Mouse (Mus musculus) lung, embryonic 14.5 days (tissue): ENCODE results near the gene Dlg2. TPM values are rescaled to one million over a fixed set of nuclear protein-coding genes. Genes with fewer than 3 reads are reported as not detected.

Experiments
- ATAC-seq: fragments of 200-750 bp; cut with Nextera tagmentation; 2 replicates; pipeline ENCODE4 v1.8.0; 2017; ENCODE audit warnings: mild to moderate bottlenecking, moderate TSS enrichment, moderate library complexity; ENCODE audit not compliant: insufficient read depth
- DNase-seq: peaks from one replicate; pipeline ENCODE4 v3.0.0-alpha.2; 2015
- H3K27ac ChIP-seq: fragments of 300-500 bp; sonication (generic); 2 replicates; pipeline ENCODE4 v1.5.1; 2014; ENCODE audit warnings: low read depth, mild to moderate bottlenecking, moderate library complexity
- H3K27me3 ChIP-seq: fragments of 300-500 bp; sonication (generic); 2 replicates; pipeline ENCODE4 v1.6.1; 2014; ENCODE audit warnings: low read length, control low read depth; ENCODE audit not compliant: insufficient read depth
- H3K36me3 ChIP-seq: fragments of 300-500 bp; sonication (generic); 2 replicates; pipeline ENCODE4 v1.6.1; 2014; ENCODE audit warnings: control low read depth; ENCODE audit not compliant: insufficient read depth
- H3K4me1 ChIP-seq: fragments of 300-500 bp; sonication (generic); 2 replicates; pipeline ENCODE4 v1.6.1; 2014; ENCODE audit warnings: antibody characterized with exemption, control low read depth; ENCODE audit not compliant: insufficient read depth
- H3K4me2 ChIP-seq: fragments of 300-500 bp; sonication (generic); 2 replicates; pipeline ENCODE4 v1.6.1; 2014; ENCODE audit warnings: mild to moderate bottlenecking
- H3K4me3 ChIP-seq: fragments of 300-500 bp; sonication (generic); 2 replicates; pipeline ENCODE4 v1.5.1; 2014; ENCODE audit warnings: low read depth, low read length
- H3K9ac ChIP-seq: fragments of 300-500 bp; sonication (generic); 2 replicates; pipeline ENCODE4 v1.6.1; 2014
- H3K9me3 ChIP-seq: fragments of 300-500 bp; sonication (generic); 2 replicates; pipeline ENCODE4 v1.6.1; 2016; ENCODE audit warnings: low read depth, low read length, control low read depth
- CTCF ChIP-seq: IDR thresholded peaks from 2 replicates; pipeline ENCODE4 v1.5.1; 2016; ENCODE audit warnings: antibody characterized with exemption, low read depth
- WGBS: fragments of 180-500 bp; shearing (Covaris S2); extraction: QIAGEN DNeasy Blood & Tissue Kit; methylation state at CpG from one replicate; pipeline ENCODE4 v1.1.7; 2014; 5-methylcytosine and 5-hydroxymethylcytosine counted together
- polyA plus RNA-seq: library from polyadenylated mRNA; unstranded; fragments of >200 nt; fragmentation: Nextera tagmentation; extraction: Ambion mirVana; gene quantifications from 2 replicates; pipeline ENCODE4 v1.2.1, GENCODE M21; 2014

Gene Dlg2
- polyA plus RNA-seq, 1 experiment from 2014 or later = 0.25 TPM

DNA sequence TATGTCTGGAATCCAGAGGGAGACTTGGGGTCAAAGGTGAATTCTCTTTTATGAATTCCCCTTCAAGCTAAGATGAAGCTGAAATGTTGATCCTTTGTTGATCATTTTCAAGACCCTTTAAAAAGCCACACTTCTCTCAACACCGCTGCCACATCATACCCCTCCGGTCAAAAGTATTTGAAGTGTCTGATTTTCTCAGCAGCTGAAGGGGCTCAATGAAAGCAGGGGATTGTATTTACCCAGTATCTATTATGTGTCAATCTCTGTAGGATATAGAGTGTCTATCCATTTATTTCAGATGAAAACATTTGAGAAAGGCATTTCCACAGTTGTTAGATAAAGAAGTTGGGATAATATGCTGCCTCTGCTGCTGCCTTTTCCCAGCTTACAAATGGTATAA, 1459.7 kb downstream of the Dlg2 start:
- 33% methylated on average over 2 of the region's 2 CpGs for WGBS
- ATAC-seq = no peak
- TF ChIP-seq CTCF = no peak

DNA sequence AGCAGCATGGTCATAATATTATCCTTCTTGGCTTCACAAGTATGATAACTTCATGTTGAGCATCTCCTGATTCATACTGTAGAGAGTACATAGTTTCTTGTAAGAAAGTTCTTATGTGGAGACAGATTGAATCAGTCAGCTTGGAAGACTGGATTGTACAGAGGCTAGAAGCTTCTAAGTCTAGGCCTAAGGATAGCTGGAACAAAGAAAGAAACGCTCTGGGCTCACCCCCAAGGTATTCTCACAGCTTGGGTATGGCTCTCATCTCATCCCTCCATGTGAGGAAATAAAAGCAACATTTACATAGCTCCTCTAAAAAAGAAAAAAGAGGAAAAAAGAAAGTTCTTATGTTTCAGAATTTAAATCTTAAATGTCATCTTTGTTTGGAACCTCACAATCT, 1466.8 kb downstream of the Dlg2 start:
- Histone ChIP-seq H3K36me3 (no peaks in the 10 kb centered on the region), H3K4me3 (no peak overlapping the region), H3K4me1 (no peaks in the 10 kb centered on the region), H3K9me3 (no peaks in the 10 kb centered on the region), H3K4me2 (no peak overlapping the region), H3K9ac (no peak overlapping the region), H3K27me3 (no peaks in the 10 kb centered on the region), H3K27ac (no peak overlapping the region)
- DNase-seq (no peak), ATAC-seq (no peak)
- no peak for TF ChIP-seq CTCF
- 86% methylated on average over 1 of the region's 1 CpGs for WGBS

More for the DNA sequence above, 1459.7 kb downstream of the Dlg2 start:
- Histone ChIP-seq H3K4me3 (no peak overlapping the region), H3K36me3 (no peaks in the 10 kb centered on the region), H3K27ac (no peak overlapping the region), H3K4me2 (no peak overlapping the region), H3K9ac (no peak overlapping the region), H3K27me3 (no peaks in the 10 kb centered on the region), H3K9me3 (no peaks in the 10 kb centered on the region), H3K4me1 (no peaks in the 10 kb centered on the region)
- no peak for DNase-seq

DNA sequence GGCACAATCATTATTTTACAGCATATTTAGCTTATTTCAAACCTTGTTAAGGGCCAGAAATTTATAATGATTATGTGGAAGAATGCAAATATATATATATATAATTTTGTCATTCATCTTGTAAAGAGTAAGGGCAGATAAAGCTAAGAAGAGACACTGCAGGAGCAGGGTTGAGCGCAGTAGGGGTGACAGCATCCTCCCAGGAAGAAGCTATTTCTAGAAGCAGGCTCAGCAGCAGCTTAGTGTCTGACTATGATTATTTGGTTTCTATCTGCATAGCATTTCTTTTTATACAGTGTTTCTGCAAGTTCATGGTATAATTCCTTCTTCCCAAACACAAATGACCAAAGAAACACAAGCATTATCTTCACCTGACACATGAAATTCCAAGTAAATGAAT, 1479.1 kb downstream of the Dlg2 start:
- H3K9ac ChIP-seq = no peak overlapping the region
- H3K4me1 ChIP-seq = no peaks in the 10 kb centered on the region
- no peak overlapping the region for H3K4me2 ChIP-seq
- no peaks in the 10 kb centered on the region for H3K36me3 ChIP-seq
- ATAC-seq (no peak), DNase-seq (no peak)
- H3K27ac ChIP-seq = no peak overlapping the region
- no peaks in the 10 kb centered on the region for H3K27me3 ChIP-seq
- no peak overlapping the region for H3K4me3 ChIP-seq
- no peak for TF ChIP-seq CTCF
- no peaks in the 10 kb centered on the region for H3K9me3 ChIP-seq
- 91% methylated on average over 1 of the region's 1 CpGs for whole genome bisulfite sequencing

DNA sequence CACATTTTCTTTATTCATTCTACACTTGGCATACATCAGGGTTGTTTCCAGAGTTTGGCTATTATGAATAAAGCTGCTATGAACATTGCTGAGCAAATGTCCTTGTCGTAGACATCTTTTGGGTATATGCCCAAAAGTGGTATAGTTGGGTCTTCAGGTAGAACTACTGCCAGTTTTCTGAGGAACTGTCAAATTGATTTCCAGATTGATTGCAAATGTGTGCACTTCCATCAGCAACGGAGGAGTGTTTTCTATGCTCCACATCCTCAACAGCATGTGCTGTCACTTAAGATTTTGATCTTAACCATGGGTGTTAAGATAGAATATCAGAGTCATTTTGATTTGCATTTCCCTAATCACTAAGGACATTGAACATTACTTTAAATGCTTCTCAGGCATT, 1486.5 kb downstream of the Dlg2 start:
- H3K27me3 ChIP-seq = no peaks in the 10 kb centered on the region
- no peak overlapping the region for H3K9ac ChIP-seq
- ATAC-seq = no peak
- 86% methylated on average over 2 of the region's 2 CpGs for WGBS
- H3K4me1 ChIP-seq = no peaks in the 10 kb centered on the region
- no peaks in the 10 kb centered on the region for H3K36me3 ChIP-seq
- no peak overlapping the region for H3K4me3 ChIP-seq
- no peaks in the 10 kb centered on the region for H3K9me3 ChIP-seq
- H3K4me2 ChIP-seq = no peak overlapping the region
- no peak overlapping the region for H3K27ac ChIP-seq
- no peak for DNase-seq
- no peak for TF ChIP-seq CTCF

DNA sequence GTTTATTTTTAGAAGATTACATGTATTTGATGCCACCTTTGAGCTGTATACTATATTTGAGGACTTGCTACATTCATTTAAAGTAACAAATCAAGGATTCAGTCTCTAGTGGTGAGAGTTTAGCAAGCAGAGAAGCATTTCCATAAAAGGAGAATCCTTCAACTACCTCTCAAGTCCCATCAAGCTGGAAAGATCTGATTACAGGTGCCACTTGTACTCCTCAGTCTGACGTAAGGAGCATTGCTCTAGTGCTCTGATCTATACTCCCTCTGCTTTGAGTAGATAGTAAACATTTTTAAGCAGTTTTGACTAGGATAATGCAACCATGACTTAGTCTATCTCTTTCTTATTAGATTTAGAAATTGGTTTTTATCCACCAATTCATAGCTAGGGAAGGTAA, 1496.5 kb downstream of the Dlg2 start:
- ATAC-seq (no peak), DNase-seq (no peak)
- TF ChIP-seq CTCF = no peak
- no peaks in the 10 kb centered on the region for H3K27me3 ChIP-seq
- no peak overlapping the region for H3K4me3 ChIP-seq
- WGBS = 41% methylated on average over 1 of the region's 1 CpGs
- H3K9me3 ChIP-seq = no peaks in the 10 kb centered on the region
- no peak overlapping the region for H3K9ac ChIP-seq
- no peaks in the 10 kb centered on the region for H3K4me1 ChIP-seq
- no peak overlapping the region for H3K27ac ChIP-seq
- H3K4me2 ChIP-seq = no peak overlapping the region
- H3K36me3 ChIP-seq = no peaks in the 10 kb centered on the region

DNA sequence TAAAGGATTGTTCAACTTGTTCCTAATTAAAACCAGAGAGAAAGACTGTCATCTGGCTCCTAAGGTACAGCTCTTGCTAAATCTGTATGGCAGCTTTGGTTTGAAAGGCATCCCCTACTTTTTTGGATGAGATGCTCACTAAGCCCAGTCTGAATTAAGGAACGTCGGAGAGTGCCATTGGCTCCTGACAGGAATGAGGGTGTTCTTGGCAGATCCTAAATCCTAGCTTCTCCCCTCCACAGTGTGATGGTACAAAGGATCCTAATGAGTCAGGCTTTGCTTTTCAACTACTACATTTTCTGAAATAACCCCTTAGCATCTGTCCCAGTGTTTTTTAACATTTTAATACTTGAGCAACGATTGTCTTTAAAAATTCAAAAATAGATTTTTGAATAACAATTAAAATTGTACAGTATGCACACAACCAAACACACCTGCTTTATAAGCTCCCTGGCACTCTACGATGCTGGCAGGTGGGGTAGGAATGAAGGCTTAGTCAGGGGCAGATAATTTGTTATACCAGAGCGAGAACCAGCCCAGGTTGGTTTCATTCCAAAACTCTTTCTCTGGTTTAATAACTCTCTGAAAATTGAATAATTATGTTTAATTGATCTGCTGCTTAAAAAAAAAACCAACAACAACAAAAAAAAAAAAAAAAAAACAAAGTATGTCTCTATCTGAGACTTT, 1527.4 kb downstream of the Dlg2 start:
- no peak overlapping the region for H3K27ac ChIP-seq
- H3K9me3 ChIP-seq = no peaks in the 10 kb centered on the region
- no peak for ATAC-seq
- H3K9ac ChIP-seq = no peak overlapping the region
- WGBS = 81% methylated on average over 5 of the region's 5 CpGs
- no peaks in the 10 kb centered on the region for H3K27me3 ChIP-seq
- H3K4me1 ChIP-seq = no peaks in the 10 kb centered on the region
- no peak for TF ChIP-seq CTCF
- no peaks in the 10 kb centered on the region for H3K36me3 ChIP-seq
- H3K4me3 ChIP-seq = no peak overlapping the region
- no peak for DNase-seq
- no peak overlapping the region for H3K4me2 ChIP-seq

DNA sequence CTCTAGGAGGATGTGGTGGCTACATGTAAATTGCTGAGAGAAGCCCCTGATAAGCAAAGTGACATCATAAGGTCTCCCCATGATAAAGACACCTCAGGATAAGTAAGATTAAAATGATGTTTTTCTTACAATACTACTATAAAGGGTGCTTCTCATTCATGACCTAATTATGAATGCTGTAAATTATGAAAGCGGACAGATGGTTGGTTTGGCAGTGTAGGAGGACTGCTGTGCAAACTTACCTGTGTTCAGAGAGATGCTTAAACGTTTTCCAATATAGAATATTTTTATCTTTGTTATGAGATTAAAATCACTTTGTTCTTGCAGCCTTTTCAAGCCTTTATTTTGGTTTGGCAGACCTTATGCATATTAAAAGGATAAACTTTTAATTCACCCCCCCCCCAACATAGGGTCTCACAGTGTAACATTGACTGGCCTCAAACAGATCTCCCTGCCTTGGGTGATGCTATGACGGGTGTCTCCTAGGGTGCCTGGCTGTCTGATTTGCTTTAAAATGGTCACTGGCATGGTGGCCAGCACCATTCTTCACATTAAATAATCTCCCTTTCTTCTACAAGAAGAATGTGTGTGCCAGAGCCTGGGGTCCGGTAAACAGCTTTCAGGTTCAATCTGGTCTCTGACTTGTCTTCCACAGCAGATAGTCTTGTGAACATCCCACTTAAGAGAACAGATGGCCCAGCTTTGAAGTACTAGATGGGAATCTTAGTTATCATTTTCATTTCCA, 1529.4 kb downstream of the Dlg2 start:
- Histone ChIP-seq H3K36me3 (no peaks in the 10 kb centered on the region), H3K9ac (no peak overlapping the region), H3K4me1 (no peaks in the 10 kb centered on the region), H3K4me2 (no peak overlapping the region), H3K4me3 (no peak overlapping the region), H3K27me3 (no peaks in the 10 kb centered on the region), H3K27ac (no peak overlapping the region), H3K9me3 (no peaks in the 10 kb centered on the region)
- DNase-seq (no peak), ATAC-seq (no peak)
- no peak for TF ChIP-seq CTCF
- 72% methylated on average over 4 of the region's 4 CpGs for WGBS
